Mouse (Mus musculus) lung, embryonic 14.5 days (tissue): ENCODE results near the gene Hs6st1. TPM values are rescaled to one million over a fixed set of nuclear protein-coding genes. Genes with fewer than 3 reads are reported as not detected.

Experiments
- ATAC-seq: fragments of 200-750 bp; cut with Nextera tagmentation; 2 replicates; pipeline ENCODE4 v1.8.0; 2017; ENCODE audit warnings: mild to moderate bottlenecking, moderate TSS enrichment, moderate library complexity; ENCODE audit not compliant: insufficient read depth
- DNase-seq: peaks from one replicate; pipeline ENCODE4 v3.0.0-alpha.2; 2015
- H3K27ac ChIP-seq: fragments of 300-500 bp; sonication (generic); 2 replicates; pipeline ENCODE4 v1.5.1; 2014; ENCODE audit warnings: low read depth, mild to moderate bottlenecking, moderate library complexity
- H3K27me3 ChIP-seq: fragments of 300-500 bp; sonication (generic); 2 replicates; pipeline ENCODE4 v1.6.1; 2014; ENCODE audit warnings: low read length, control low read depth; ENCODE audit not compliant: insufficient read depth
- H3K36me3 ChIP-seq: fragments of 300-500 bp; sonication (generic); 2 replicates; pipeline ENCODE4 v1.6.1; 2014; ENCODE audit warnings: control low read depth; ENCODE audit not compliant: insufficient read depth
- H3K4me1 ChIP-seq: fragments of 300-500 bp; sonication (generic); 2 replicates; pipeline ENCODE4 v1.6.1; 2014; ENCODE audit warnings: antibody characterized with exemption, control low read depth; ENCODE audit not compliant: insufficient read depth
- H3K4me2 ChIP-seq: fragments of 300-500 bp; sonication (generic); 2 replicates; pipeline ENCODE4 v1.6.1; 2014; ENCODE audit warnings: mild to moderate bottlenecking
- H3K4me3 ChIP-seq: fragments of 300-500 bp; sonication (generic); 2 replicates; pipeline ENCODE4 v1.5.1; 2014; ENCODE audit warnings: low read depth, low read length
- H3K9ac ChIP-seq: fragments of 300-500 bp; sonication (generic); 2 replicates; pipeline ENCODE4 v1.6.1; 2014
- H3K9me3 ChIP-seq: fragments of 300-500 bp; sonication (generic); 2 replicates; pipeline ENCODE4 v1.6.1; 2016; ENCODE audit warnings: low read depth, low read length, control low read depth
- CTCF ChIP-seq: IDR thresholded peaks from 2 replicates; pipeline ENCODE4 v1.5.1; 2016; ENCODE audit warnings: antibody characterized with exemption, low read depth
- WGBS: fragments of 180-500 bp; shearing (Covaris S2); extraction: QIAGEN DNeasy Blood & Tissue Kit; methylation state at CpG from one replicate; pipeline ENCODE4 v1.1.7; 2014; 5-methylcytosine and 5-hydroxymethylcytosine counted together
- polyA plus RNA-seq: library from polyadenylated mRNA; unstranded; fragments of >200 nt; fragmentation: Nextera tagmentation; extraction: Ambion mirVana; gene quantifications from 2 replicates; pipeline ENCODE4 v1.2.1, GENCODE M21; 2014

Hs6st1 gene
- polyA plus RNA-seq, 1 experiment from 2014 or later: 16.2 TPM

- no peak overlapping the region for H3K9ac ChIP-seq
- 56% methylated on average over 9 of the region's 9 CpGs for WGBS
- H3K4me1 ChIP-seq: peaks cover 17% of the 10 kb centered on the region
- no peak for ATAC-seq
- no peaks in the 10 kb centered on the region for H3K9me3 ChIP-seq
- DNase-seq: no peak
- 0 out of 2 replicates have a peak overlapping the region, but pooled peaks have one; percentile 10 for H3K4me3 ChIP-seq
- no peak for TF ChIP-seq CTCF
- peak overlapping the region; percentile 56 for H3K4me2 ChIP-seq
- no peaks in the 10 kb centered on the region for H3K36me3 ChIP-seq
- peaks cover 3% of the 10 kb centered on the region; the same call in 1 of the 2 replicates for H3K27me3 ChIP-seq
- no peak overlapping the region for H3K27ac ChIP-seq
These were observed 2.4 kb upstream of the Hs6st1 start for GRCm38 (mm10) chr1:36065761-36066150.

- Histone ChIP-seq H3K27ac (no peak overlapping the region), H3K27me3 (peaks cover 3% of the 10 kb centered on the region; the same call in 1 of the 2 replicates), H3K4me3 (no peak overlapping the region), H3K9me3 (no peaks in the 10 kb centered on the region), H3K36me3 (0 out of 2 replicates have a peak, but pooled peaks cover under 1% of the 10 kb centered on the region), H3K4me1 (peaks cover 19% of the 10 kb centered on the region; the same call in 1 of the 2 replicates), H3K4me2 (no peak overlapping the region), H3K9ac (no peak overlapping the region)
- DNase-seq (no peak), ATAC-seq (no peak)
- TF ChIP-seq CTCF: no peak
- WGBS: 79% methylated on average over 6 of the region's 6 CpGs
These were observed 1.8 kb upstream of the Hs6st1 start for GRCm38 (mm10) chr1:36066216-36066980.

GRCm38 (mm10) chr1:36067201-36067600 lies 999 bp upstream of the Hs6st1 start:
- no peaks in the 10 kb centered on the region for H3K9me3 ChIP-seq
- no peak overlapping the region for H3K27ac ChIP-seq
- H3K27me3 ChIP-seq: peaks cover 3% of the 10 kb centered on the region; the same call in 1 of the 2 replicates
- H3K4me3 ChIP-seq: no peak overlapping the region
- H3K4me1 ChIP-seq: peaks cover 20% of the 10 kb centered on the region; the same call in 1 of the 2 replicates
- no peak for TF ChIP-seq CTCF
- H3K9ac ChIP-seq: no peak overlapping the region
- no peak for ATAC-seq
- 0 out of 2 replicates have a peak, but pooled peaks cover 4% of the 10 kb centered on the region for H3K36me3 ChIP-seq
- no peak for DNase-seq
- no peak overlapping the region for H3K4me2 ChIP-seq
- WGBS: 73% methylated on average over 4 of the region's 4 CpGs

DNA sequence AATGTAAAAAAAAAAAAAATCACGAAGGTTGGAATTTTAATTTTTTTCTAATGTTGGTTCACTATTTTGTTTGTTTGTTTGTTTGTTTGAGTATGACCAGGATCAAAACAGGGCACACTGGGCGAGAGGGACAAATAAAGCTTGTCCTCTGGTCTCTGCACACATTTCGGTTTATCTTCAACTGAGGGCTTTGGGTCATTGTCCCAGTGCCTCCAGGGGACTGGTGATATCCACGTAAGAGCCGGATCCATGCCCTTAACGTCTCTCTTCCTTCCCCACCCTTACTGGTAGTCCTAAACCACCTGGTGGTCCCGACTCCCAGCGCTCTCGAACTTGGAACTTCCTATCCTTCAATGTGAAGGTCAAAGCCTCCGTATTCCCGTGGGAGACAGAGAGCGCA lies 589 bp upstream of the Hs6st1 start:
- Histone ChIP-seq H3K9ac (peak overlapping the region; percentile 75; the same call in 1 of the 2 replicates), H3K27me3 (peaks cover 3% of the 10 kb centered on the region; the same call in 1 of the 2 replicates), H3K4me1 (peaks cover 20% of the 10 kb centered on the region; the same call in 1 of the 2 replicates), H3K4me2 (peak overlapping the region; percentile 94), H3K4me3 (peak overlapping the region; percentile 78), H3K27ac (no peak overlapping the region), H3K36me3 (0 out of 2 replicates have a peak, but pooled peaks cover 4% of the 10 kb centered on the region), H3K9me3 (no peaks in the 10 kb centered on the region)
- TF ChIP-seq CTCF: no peak
- DNase-seq (no peak), ATAC-seq (no peak)
- WGBS: 25% methylated on average over 12 of the region's 12 CpGs

GRCm38 (mm10) chr1:36068531-36069120 lies 426 bp downstream of the Hs6st1 start:
- Histone ChIP-seq H3K9ac (peak overlapping the region; percentile 75), H3K4me1 (peaks cover 20% of the 10 kb centered on the region; the same call in 1 of the 2 replicates), H3K27me3 (peaks cover 3% of the 10 kb centered on the region; the same call in 1 of the 2 replicates), H3K27ac (peak overlapping the region; percentile 79), H3K4me2 (peak overlapping the region; percentile 94), H3K36me3 (0 out of 2 replicates have a peak, but pooled peaks cover 4% of the 10 kb centered on the region), H3K9me3 (no peaks in the 10 kb centered on the region), H3K4me3 (peak overlapping the region; percentile 78)
- ATAC-seq (peak; percentile 50), DNase-seq (peak; percentile 70)
- TF ChIP-seq CTCF: no peak
- under 1% methylated on average over 57 of the region's 76 CpGs for WGBS

GRCm38 (mm10) chr1:36069291-36069771 lies 1.1 kb downstream of the Hs6st1 start:
- H3K4me1 ChIP-seq: peaks cover 20% of the 10 kb centered on the region; the same call in 1 of the 2 replicates
- peak overlapping the region; percentile 79 for H3K27ac ChIP-seq
- 2% methylated on average over 13 of the region's 13 CpGs for WGBS
- H3K9me3 ChIP-seq: no peaks in the 10 kb centered on the region
- 0 out of 2 replicates have a peak, but pooled peaks cover 4% of the 10 kb centered on the region for H3K36me3 ChIP-seq
- DNase-seq (peak; percentile 56), ATAC-seq (no peak)
- TF ChIP-seq CTCF: no peak
- H3K9ac ChIP-seq: peak overlapping the region; percentile 75
- peak overlapping the region; percentile 94 for H3K4me2 ChIP-seq
- peak overlapping the region; percentile 78 for H3K4me3 ChIP-seq
- H3K27me3 ChIP-seq: peaks cover 3% of the 10 kb centered on the region; the same call in 1 of the 2 replicates
